Mouse (Mus musculus) layer of hippocampus, adult 9-10 months (tissue): ENCODE measurements around the gene Iqcd.

ENCODE experiments used
- DNase-seq: peaks from one replicate; pipeline ENCODE4 v3.0.0; 2022; ENCODE audit warnings: low spot score

Iqcd gene

GRCm38 (mm10) chr5:120571056-120571740, 17.6 kb upstream of the Iqcd start:
- no peak for DNase-seq

- no peak for DNase-seq
These were observed 14.2 kb upstream of the Iqcd start for GRCm38 (mm10) chr5:120574469-120575063.

GRCm38 (mm10) chr5:120576781-120577301, 12.0 kb upstream of the Iqcd start:
- no peak for DNase-seq

GRCm38 (mm10) chr5:120577935-120578441, 10.8 kb upstream of the Iqcd start:
- DNase-seq = no peak

- no peak for DNase-seq
These were observed 10.2 kb upstream of the Iqcd start for GRCm38 (mm10) chr5:120578504-120579081.

GRCm38 (mm10) chr5:120579211-120579897, 9.5 kb upstream of the Iqcd start:
- DNase-seq = no peak

GRCm38 (mm10) chr5:120579898-120580626, 8.8 kb upstream of the Iqcd start:
- DNase-seq = no peak

- DNase-seq = no peak
These were observed 6.8 kb upstream of the Iqcd start for GRCm38 (mm10) chr5:120582002-120582401.

- no peak for DNase-seq
These were observed 5.3 kb upstream of the Iqcd start for GRCm38 (mm10) chr5:120583511-120583910.

- DNase-seq = no peak
These were observed 3.8 kb upstream of the Iqcd start for GRCm38 (mm10) chr5:120584968-120585367.

GRCm38 (mm10) chr5:120586741-120587615, 1.8 kb upstream of the Iqcd start:
- no peak for DNase-seq

GRCm38 (mm10) chr5:120587616-120587926, 1.2 kb upstream of the Iqcd start:
- DNase-seq = no peak

GRCm38 (mm10) chr5:120587940-120588568, 762 bp upstream of the Iqcd start:
- no peak for DNase-seq

GRCm38 (mm10) chr5:120590356-120591010, 1.7 kb downstream of the Iqcd start:
- no peak for DNase-seq

GRCm38 (mm10) chr5:120592141-120592540, 3.3 kb downstream of the Iqcd start:
- DNase-seq = no peak

GRCm38 (mm10) chr5:120594485-120594884, 5.7 kb downstream of the Iqcd start:
- DNase-seq = no peak

GRCm38 (mm10) chr5:120599625-120600024, 10.8 kb downstream of the Iqcd start:
- no peak for DNase-seq

GRCm38 (mm10) chr5:120600946-120601668, 12.3 kb downstream of the Iqcd start:
- no peak for DNase-seq

- no peak for DNase-seq
These were observed 13.4 kb downstream of the Iqcd start for GRCm38 (mm10) chr5:120602210-120602609.
